Mouse (Mus musculus) adrenal gland, adult 8-10 months (tissue): ENCODE data around the gene Glipr1. TPM values are rescaled to one million over a fixed set of nuclear protein-coding genes. Genes with fewer than 3 reads are reported as not detected.
"Not testable (repeated sequence)": the region's sequence is repeated elsewhere in the genome, so short reads cannot be mapped to it uniquely, and the experiment has no call there.

ENCODE experiments used
- DNase-seq: peaks from one replicate; pipeline ENCODE4 v3.0.0; 2022
- total RNA-seq, 4 experiments: library from RNA; stranded (reverse); gene quantifications; 2 replicates each; pipeline ENCODE4 v1.2.4; 2022

Glipr1 gene
- 1 to 10 TPM; 3.2 to 6.9 (median 4.5) TPM for total RNA-seq

- no peak for DNase-seq
Measured at GRCm38 (mm10) chr10:112002544-112003215, at the start of gene Glipr1. TSS of gene Glipr1 (minus strand) at chr10:112002631.

GRCm38 (mm10) chr10:112051956-112052355 lies 49.5 kb upstream of the Glipr1 start:
- DNase-seq = not testable (repeated sequence)

GRCm38 (mm10) chr10:112051220-112051619 lies 48.8 kb upstream of the Glipr1 start:
- DNase-seq = no peak

GRCm38 (mm10) chr10:112044283-112044682 lies 41.9 kb upstream of the Glipr1 start:
- not testable (repeated sequence) for DNase-seq

GRCm38 (mm10) chr10:112043523-112043922 lies 41.1 kb upstream of the Glipr1 start:
- DNase-seq = not testable (repeated sequence)

- not testable (repeated sequence) for DNase-seq
Measured at GRCm38 (mm10) chr10:112028689-112029088, 26.3 kb upstream of the Glipr1 start.

GRCm38 (mm10) chr10:112023585-112023984 lies 21.2 kb upstream of the Glipr1 start:
- no peak for DNase-seq

GRCm38 (mm10) chr10:112009511-112009910 lies 7.1 kb upstream of the Glipr1 start:
- not testable (repeated sequence) for DNase-seq

- no peak for DNase-seq
Measured at GRCm38 (mm10) chr10:112001756-112002520, 493 bp downstream of the Glipr1 start.

- no peak for DNase-seq
Measured at GRCm38 (mm10) chr10:112001350-112001749, 1.1 kb downstream of the Glipr1 start.

- DNase-seq = no peak
Measured at GRCm38 (mm10) chr10:112000568-112000967, 1.9 kb downstream of the Glipr1 start.

- no peak for DNase-seq
Measured at GRCm38 (mm10) chr10:111999765-112000164, 2.7 kb downstream of the Glipr1 start.

GRCm38 (mm10) chr10:111997671-111998070 lies 4.8 kb downstream of the Glipr1 start:
- no peak for DNase-seq

- DNase-seq = no peak
Measured at GRCm38 (mm10) chr10:111996911-111997347, 5.5 kb downstream of the Glipr1 start.

GRCm38 (mm10) chr10:111996549-111996904 lies 5.9 kb downstream of the Glipr1 start:
- DNase-seq = no peak

GRCm38 (mm10) chr10:111995803-111996548 lies 6.5 kb downstream of the Glipr1 start:
- DNase-seq = no peak

- no peak for DNase-seq
Measured at GRCm38 (mm10) chr10:111986453-111986852, 16.0 kb downstream of the Glipr1 start.

GRCm38 (mm10) chr10:111983070-111983469 lies 19.4 kb downstream of the Glipr1 start:
- DNase-seq = no peak

- DNase-seq = peak; percentile 20
Measured at GRCm38 (mm10) chr10:111977584-111977983, 24.8 kb downstream of the Glipr1 start.

- peak; percentile 88 for DNase-seq
Measured at GRCm38 (mm10) chr10:111972542-111973361, 29.7 kb downstream of the Glipr1 start, which contains the start of gene Krr1. TSS of gene Krr1 (plus strand) at chr10:111972664.

- no peak for DNase-seq
Measured at GRCm38 (mm10) chr10:111971929-111972328, 30.5 kb downstream of the Glipr1 start.

GRCm38 (mm10) chr10:111966394-111966793 lies 36.0 kb downstream of the Glipr1 start:
- DNase-seq = no peak
